Mouse (Mus musculus) ZHBTc4 (cell line): ENCODE results near the gene Slc25a27.

Source experiments
- DNase-seq: peaks from one replicate; pipeline ENCODE4 v3.0.0-alpha.2; 2011; ENCODE audit warnings: low read depth, low spot score

The Slc25a27 gene

DNA sequence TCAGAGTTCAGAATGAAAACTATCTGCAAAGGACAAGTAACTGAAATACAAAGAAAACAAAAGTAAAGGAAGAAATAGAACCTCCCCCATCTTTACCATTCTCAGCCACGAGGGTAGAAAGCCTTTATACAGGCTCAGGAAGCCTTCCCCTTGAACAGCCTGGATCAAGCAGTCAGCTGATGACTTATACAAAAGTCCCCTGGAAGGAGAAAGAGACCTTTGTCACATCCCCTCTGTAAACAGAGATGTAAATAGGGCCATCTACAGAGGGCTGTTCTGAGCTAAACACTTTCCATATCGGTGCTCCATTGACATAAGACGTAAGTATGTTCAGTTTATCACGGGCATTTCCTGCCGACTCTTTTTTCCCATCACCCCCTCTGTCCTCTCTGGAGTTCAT, 20.1 kb downstream of the Slc25a27 start:
- DNase-seq, result peak; percentile 13

DNA sequence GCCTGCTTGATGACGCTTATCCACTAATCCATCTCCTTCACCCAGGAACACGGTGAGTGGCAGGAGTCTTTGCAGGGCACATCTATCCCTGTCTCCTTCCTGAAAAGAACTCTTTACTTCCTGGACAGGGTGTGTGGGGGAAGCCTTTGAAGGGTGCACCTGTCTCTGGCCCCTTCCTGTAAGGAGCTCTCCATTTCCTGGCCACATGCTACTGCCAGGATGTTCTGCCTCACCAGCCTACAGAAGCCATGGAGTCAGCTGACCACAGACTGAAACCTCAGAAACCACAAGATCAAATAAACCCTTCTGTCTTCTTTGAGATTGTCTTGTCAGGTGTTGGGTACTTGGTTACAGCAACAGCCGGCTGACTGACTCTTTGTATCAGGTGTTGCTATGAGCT, 21.9 kb downstream of the Slc25a27 start:
- DNase-seq, result no peak

DNA sequence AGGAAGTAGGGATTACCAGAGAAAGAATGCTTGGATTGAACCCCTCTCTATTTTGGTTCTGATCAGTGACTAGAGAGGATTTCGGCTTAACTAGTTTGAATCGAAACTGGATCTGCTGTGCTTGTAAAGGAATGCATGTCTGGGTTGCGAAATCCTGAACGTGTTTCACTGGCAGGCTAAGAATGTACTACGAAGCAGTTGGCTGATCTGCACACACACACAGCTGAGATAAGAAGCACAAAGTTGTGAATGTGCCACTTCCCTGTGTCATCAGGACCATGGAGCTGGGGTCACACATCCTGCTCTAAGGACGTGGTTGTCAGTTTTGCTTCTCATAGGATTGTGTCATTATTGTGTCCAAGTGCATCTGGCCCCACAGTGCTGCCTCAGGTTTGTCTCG, 22.6 kb downstream of the Slc25a27 start:
- no peak for DNase-seq

DNA sequence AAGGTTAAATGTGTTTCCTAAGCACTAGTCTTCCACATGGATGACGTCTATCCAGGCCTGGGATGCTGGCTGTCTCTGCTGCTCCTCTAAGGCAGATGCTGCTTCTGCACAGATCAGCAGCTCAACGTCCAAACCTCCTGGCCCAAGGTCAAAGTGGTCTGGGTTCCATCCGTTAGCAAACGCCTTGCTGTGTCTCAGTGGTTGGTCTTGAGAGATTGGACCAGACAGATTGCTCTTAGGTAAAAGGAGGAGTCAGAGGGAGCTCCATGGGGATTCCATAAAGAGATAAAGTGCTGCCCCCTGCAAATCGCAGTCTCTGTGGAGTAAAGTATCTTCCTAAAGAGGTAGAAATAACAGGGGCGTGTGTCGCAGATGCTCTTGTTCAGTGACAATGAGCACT, 23.8 kb downstream of the Slc25a27 start:
- no peak for DNase-seq

DNA sequence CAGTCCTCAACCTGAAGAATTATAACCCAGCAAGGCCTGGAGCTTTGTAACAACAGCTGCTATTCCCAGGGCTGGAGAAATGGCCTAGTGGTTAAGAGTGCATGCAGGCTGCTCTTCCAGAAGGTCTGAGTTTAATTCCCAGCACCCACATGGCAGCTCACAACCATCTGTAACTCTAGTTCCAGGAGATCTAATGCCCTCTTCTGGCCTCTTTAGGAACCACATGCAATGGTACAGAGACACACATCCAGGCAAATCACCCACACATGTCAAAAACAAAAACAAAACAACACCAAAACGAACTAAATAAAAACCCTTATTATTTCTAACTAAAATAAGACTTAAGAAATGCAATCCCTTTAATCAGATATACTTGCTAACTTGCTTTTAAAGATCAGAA, 26.2 kb downstream of the Slc25a27 start:
- peak; percentile 62 for DNase-seq

GRCm38 (mm10) chr17:43637146-43637545, 29.9 kb downstream of the Slc25a27 start:
- DNase-seq, result no peak

DNA sequence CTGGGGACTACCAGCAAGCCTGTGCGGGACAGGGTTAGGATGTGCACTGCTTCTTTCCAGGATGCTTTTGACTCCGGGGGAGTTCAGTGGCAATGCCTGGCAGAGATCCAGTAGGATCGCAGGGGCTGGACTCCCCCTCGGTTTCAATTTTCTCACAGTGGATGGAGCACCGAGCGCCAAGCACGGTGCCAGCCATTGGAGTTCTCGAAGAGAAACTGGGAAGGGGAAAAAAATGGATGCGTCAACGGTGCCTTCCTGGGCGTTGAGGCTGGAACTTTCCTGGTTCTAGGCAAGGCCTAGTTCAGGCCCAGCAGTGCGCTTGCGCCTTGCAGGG, 36.6 kb downstream of the Slc25a27 start:
- peak; percentile 44 for DNase-seq

DNA sequence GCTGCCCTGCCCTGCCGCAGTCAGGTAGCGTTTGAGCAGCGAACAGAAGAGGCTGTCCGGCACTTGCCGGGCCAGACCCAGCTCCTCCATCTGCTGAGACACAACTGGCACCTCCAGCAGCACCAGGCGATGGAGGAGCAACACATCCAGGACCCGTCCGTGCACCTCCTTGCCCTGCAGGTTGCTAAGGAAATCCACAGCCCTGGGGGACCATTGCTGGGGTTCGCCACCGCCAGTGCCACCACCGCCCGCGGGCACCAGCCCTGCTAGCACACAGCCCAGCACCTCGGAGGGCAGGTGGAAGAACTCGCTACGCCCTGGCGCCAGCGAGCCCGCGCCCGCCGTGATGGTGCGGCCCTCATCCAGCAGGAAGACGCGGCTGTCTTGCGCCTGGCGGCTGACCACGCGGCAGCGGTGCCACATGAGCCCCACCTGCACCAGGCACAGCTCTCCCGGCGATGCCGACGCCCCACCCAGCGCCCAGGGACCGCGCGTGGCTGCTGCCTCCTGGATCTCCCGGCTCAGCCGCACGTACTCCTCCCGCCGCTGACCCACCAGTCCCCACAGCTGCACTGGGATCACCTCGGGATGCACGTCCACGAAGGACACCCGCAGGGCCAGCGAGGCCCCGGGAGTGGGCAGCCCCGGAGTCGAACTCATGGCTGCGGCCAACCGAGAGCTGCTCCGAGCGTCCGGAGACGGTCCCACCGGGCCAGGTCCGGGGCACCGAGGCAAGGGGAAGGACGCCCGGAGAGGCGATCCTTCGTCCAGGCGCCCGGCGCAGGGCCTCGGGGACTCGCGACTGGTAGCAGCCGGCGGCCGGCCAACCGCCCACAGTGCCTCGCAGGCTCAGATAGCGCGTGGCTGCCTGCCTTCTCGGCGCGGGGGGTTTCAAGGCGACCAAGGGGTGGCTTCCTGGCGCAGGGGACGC, 37.3 kb downstream of the Slc25a27 start, which contains the start of gene Tdrd6:
Gene Tdrd6, minus strand, starts transcription at position 804 of the 931 bp plus-strand sequence.
- DNase-seq, result peak; percentile 59

DNA sequence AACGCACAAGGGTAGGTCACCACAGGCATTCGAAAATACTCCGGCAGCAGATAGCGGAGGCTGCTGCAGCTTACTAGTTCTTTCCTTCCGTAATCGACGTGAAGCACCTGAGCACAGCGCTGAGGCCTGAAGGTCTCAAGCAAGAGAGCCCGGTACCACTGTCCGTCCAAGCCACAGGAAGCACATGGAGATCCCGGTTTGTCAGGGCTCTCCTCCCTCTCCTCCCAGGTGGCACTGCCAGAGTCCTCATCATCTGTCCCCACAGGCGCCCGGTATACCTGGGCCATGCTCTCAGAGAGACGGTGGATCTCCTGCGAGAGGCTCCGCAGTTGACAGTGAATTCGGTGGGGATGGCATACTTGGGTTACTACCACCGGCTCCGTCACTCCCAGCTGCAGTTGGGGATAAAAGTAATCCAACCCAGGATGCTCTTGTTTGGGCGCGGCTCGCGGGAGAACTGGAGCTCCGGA, 38.0 kb downstream of the Slc25a27 start:
- no peak for DNase-seq

- no peak for DNase-seq
Observed at GRCm38 (mm10) chr17:43628246-43628645, 38.8 kb downstream of the Slc25a27 start.

DNA sequence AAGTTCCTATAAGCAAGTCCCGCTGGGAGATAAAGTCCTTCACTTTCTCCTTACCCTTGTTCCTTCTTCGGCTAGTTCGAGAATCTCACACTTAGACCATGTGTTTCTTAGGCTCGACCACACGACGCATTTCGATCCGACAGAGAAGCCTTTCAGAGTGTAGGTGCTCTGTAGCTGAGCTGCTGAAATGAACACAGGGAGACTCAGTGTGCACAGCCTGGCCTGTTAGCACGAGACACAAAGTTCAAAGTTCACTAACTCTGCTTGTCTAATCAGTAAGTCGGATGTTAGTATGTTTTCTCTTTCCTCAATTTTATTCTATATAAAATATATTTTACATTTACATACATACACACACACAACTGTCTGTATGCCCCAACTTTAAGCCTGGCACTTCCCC, 44.9 kb downstream of the Slc25a27 start:
- no peak for DNase-seq

GRCm38 (mm10) chr17:43619156-43619555, 47.9 kb downstream of the Slc25a27 start:
- DNase-seq, result no peak

DNA sequence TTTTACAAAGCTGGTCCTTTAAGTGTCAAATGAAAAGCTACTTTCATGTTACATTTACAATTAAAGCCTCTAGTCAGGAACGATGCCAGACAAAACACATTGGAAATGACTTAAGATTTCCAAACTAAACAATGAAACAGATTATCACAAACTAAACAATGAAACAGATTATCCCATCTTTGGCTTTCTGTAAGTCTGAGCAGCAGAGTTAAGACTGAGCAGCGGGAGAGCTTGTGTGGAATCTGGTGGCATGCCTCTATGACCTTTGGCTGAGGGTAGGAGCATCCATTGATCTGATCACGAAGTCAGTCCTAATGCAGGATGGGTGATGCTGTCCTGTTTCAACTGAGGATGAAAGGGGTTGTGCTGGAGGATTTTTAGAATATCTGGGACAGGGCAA, 54.8 kb downstream of the Slc25a27 start:
- DNase-seq, result no peak

- DNase-seq, result peak; percentile 83
Observed at GRCm38 (mm10) chr17:43611586-43611985, 55.4 kb downstream of the Slc25a27 start.

DNA sequence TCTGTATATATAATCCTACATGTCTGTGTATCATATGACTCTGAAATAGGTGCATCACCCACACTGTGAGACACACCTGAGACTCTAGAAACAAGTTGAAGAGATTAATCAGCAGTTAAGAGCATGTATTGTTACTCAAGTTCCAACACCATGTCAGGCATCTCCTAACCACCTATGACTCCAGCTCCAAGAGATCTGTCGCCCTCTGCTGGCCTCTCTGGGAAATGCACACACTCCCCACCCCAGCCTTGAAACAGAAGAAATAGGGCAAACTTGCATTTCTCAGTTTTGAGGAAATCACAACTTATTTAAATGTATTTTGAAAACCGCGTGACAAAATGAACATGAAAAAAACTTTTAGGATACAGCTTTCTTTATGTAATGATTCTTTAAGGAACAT, 60.3 kb downstream of the Slc25a27 start:
- peak; percentile 81 for DNase-seq

- DNase-seq, result no peak
Observed at GRCm38 (mm10) chr17:43598706-43599105, 68.3 kb downstream of the Slc25a27 start.

- peak; percentile 39 for DNase-seq
Observed at GRCm38 (mm10) chr17:43597742-43598141, 69.3 kb downstream of the Slc25a27 start.

DNA sequence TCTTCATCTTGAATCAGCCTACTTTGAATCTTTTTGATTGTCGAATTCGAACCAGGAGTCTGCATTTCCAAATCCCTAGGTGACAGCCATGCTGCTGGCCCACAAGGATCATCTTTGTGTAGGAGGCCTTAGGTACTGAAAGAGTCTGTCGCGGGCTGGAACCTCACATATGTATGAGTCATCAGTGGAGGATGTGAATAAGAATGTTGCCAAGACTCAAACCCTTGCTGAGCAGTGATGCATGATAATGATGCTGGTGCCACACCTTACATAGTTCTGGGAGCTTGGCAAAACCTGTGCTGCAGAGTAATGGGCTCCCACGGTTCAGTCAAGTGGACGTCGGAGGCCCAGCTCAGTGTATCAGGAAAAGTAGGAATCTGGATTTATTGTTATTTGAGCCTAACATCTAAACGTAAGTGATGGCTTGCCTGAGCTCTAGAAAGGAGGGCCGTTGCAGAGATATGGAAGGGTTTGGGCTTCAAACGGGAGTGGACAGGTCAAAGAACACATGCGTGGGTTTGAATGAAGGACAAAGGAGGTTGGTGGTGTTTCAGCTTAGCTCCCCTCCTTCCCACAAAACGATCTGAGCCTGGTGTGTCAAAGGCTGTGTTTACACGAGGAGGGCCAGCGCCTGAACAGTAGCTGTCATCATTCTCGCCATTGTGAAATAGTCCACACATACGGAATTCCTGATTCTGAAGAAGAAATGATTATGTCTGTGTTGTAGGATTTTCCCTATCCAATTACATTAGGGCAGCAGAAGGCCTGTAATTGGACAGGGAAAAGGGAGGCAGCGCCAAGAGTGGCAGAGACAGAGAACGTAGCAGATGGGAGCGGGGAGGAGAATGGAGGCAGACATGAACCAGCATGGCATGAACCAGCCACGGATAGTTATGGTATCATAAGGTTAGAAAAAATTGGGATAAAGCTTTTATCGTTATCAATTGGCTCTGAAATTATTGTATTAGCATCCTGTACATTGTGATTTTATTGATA, 74.4 kb downstream of the Slc25a27 start:
- DNase-seq, result peak; percentile 80
